Mouse (Mus musculus) lung, postnatal 0 days (tissue): ENCODE data around the gene Setd5. TPM values are rescaled to one million over a fixed set of nuclear protein-coding genes. Genes with fewer than 3 reads are reported as not detected.

Experiments used
- ATAC-seq: fragments of 200-750 bp; cut with Nextera tagmentation; 2 replicates; pipeline ENCODE4 v1.8.0; 2017; ENCODE audit warnings: moderate library complexity
- DNase-seq: peaks from one replicate; pipeline ENCODE4 v3.0.0-alpha.2; 2016; ENCODE audit warnings: low spot score
- H3K27ac ChIP-seq: fragments of 300-500 bp; sonication (generic); 2 replicates; pipeline ENCODE4 v1.5.1; 2014; ENCODE audit warnings: antibody characterized with exemption, mild to moderate bottlenecking, low read length, mixed read lengths
- H3K27me3 ChIP-seq: fragments of 300-500 bp; sonication (generic); replicated peaks from 2 replicates; pipeline ENCODE4 v1.6.1; 2014; ENCODE audit warnings: low read length, mixed read lengths; ENCODE audit not compliant: insufficient read depth
- H3K36me3 ChIP-seq: fragments of 300-500 bp; sonication (generic); 2 replicates; pipeline ENCODE4 v1.6.1; 2014; ENCODE audit warnings: low read length, mixed read lengths; ENCODE audit not compliant: insufficient read depth
- H3K4me1 ChIP-seq: fragments of 300-500 bp; sonication (generic); 2 replicates; pipeline ENCODE4 v1.6.1; 2014; ENCODE audit warnings: antibody characterized with exemption, low read depth, low read length, mixed read lengths; ENCODE audit not compliant: insufficient read depth
- H3K4me2 ChIP-seq: fragments of 300-500 bp; sonication (generic); replicated peaks from 2 replicates; pipeline ENCODE4 v1.6.1; 2014; ENCODE audit warnings: low read depth, mild to moderate bottlenecking, low read length, moderate library complexity, mixed read lengths
- H3K4me3 ChIP-seq: fragments of 300-500 bp; sonication (generic); 2 replicates; pipeline ENCODE4 v1.5.1; 2014; ENCODE audit warnings: low read depth, low read length
- H3K9ac ChIP-seq: fragments of 300-500 bp; sonication (generic); replicated peaks from 2 replicates; pipeline ENCODE4 v1.6.1; 2014; ENCODE audit warnings: low read depth, mild to moderate bottlenecking
- H3K9me3 ChIP-seq: fragments of 300-500 bp; sonication (generic); 2 replicates; pipeline ENCODE4 v1.6.1; 2016; ENCODE audit warnings: low read length, mixed read lengths
- CTCF ChIP-seq: IDR thresholded peaks from 2 replicates; pipeline ENCODE4 v1.5.1; 2016; ENCODE audit warnings: antibody characterized with exemption, mild to moderate bottlenecking
- EP300 ChIP-seq: IDR thresholded peaks from 2 replicates; pipeline ENCODE4 v1.6.1; 2016; ENCODE audit warnings: antibody characterized with exemption, mild to moderate bottlenecking, control low read depth
- WGBS: fragments of 180-500 bp; shearing (Covaris S2); extraction: QIAGEN DNeasy Blood & Tissue Kit; methylation state at CpG from one replicate; pipeline ENCODE4 v1.1.7; 2014; 5-methylcytosine and 5-hydroxymethylcytosine counted together
- polyA plus RNA-seq: library from polyadenylated mRNA; unstranded; fragments of >200 nt; fragmentation: Nextera tagmentation; extraction: Ambion mirVana; gene quantifications from 2 replicates; pipeline ENCODE4 v1.2.1, GENCODE M21; 2015

Setd5 gene
- 44.2 and 44.9 TPM in 2 replicates for polyA plus RNA-seq

DNA sequence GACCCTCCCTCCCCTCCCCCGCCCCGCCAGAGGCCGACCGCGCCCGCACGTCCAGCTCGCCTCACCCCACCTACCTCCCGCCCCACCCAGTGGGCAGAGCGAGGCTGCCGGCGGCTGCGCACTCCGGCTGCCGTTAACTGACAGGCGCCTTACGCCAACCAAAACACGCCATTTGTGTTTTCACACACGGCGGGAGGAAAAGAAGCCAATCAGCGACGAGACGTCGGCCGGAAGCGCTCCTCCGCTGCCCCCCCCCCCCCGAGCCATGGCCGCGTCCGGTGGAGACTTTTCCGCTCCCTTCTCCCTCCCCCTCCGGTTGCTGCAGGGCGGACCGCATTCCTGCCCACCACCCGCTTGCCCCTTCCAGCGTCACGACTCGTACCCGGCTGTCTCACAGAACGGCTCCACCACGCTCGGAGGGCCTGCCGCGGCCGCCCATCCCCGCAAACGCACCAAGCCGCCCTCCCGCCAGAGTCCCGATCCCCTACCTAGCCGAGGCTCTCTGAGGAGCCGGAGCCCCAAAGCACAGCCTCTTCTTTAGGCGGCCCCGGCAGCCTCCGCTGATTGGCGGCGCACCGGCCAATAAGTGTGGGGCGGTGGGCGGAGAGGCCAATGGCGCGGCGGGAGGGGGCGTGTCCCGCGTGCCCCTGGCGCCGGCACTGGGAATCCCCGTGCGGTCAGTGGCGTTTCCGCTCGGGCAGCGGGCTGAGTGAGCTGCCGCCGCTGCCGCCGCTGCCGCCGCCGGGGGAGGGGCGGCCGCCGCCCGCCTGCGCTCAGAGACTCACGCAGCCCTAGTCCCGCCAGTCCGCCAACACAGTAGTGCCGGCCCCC is at the start of gene Setd5:
Setd5 (plus strand) TSS at position 680 of the 831 bp plus-strand sequence.
- Histone ChIP-seq H3K27ac (peak within 1 kb of the TSS; percentile 100), H3K4me3 (peak within 1 kb of the TSS; percentile 92), H3K4me1 (peaks cover 9% of the 10 kb centered on the region; the same call in 1 of the 2 replicates), H3K9ac (peak within 1 kb of the TSS; percentile 100), H3K36me3 (no peaks in the 10 kb centered on the region), H3K9me3 (no peaks in the 10 kb centered on the region), H3K4me2 (peak within 1 kb of the TSS; percentile 88), H3K27me3 (no peaks in the 10 kb centered on the region)
- ATAC-seq (peak; percentile 88), DNase-seq (peak; percentile 98)
- WGBS = 4% methylated on average over 33 of the region's 91 CpGs
- TF ChIP-seq EP300 = no peak
- TF ChIP-seq CTCF = no peak

DNA sequence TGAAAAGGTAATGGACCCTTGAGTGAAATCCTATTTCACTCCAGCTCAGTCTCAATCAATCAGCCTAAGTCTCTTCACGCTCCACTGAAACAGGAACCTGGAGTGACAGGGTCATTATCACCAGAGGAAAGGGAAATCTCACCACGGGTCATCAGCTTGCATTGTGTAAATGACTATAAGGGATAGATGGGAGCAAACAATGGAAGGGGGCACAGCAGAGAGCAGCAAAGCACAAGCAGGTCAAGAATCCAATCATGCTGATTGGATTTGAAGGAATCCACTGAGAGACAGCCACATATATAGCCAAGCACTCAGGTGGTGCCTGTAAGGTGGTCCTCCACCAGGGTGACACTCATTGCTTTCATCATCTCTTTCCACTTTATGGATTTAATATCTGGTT is 49.7 kb upstream of the Setd5 start:
- no peaks in the 10 kb centered on the region for H3K4me1 ChIP-seq
- DNase-seq (no peak), ATAC-seq (no peak)
- H3K9me3 ChIP-seq = no peaks in the 10 kb centered on the region
- no peak overlapping the region for H3K4me3 ChIP-seq
- no peak overlapping the region for H3K27ac ChIP-seq
- TF ChIP-seq CTCF (no peak), EP300 (no peak)
- WGBS = 22% methylated on average over 2 of the region's 2 CpGs
- no peak overlapping the region for H3K4me2 ChIP-seq
- H3K27me3 ChIP-seq = no peaks in the 10 kb centered on the region
- H3K36me3 ChIP-seq = no peaks in the 10 kb centered on the region
- no peak overlapping the region for H3K9ac ChIP-seq

DNA sequence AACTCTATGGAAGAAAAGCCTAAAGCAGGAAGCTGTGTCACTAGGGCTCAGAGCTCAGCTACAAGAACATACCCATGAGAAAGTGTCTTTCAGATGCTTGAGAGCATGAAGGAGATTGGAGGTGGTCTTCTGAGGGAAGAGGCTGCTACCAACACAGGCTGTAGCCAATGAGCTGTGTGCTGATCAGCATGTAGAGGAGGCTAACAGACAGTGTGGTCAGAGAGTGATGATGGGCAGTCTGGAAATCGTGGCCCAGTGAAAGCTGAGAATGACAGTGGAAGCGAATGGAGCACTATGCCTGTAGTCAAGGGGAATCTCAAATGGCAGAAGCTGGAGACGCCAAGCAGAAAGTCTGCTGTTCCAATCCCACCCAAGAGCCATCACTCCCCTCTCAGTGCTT is 48.2 kb upstream of the Setd5 start:
- no peak for ATAC-seq
- no peak for DNase-seq
- Histone ChIP-seq H3K27ac (no peak overlapping the region), H3K27me3 (no peaks in the 10 kb centered on the region), H3K4me1 (no peaks in the 10 kb centered on the region), H3K4me2 (no peak overlapping the region), H3K36me3 (no peaks in the 10 kb centered on the region), H3K9me3 (no peaks in the 10 kb centered on the region), H3K4me3 (no peak overlapping the region), H3K9ac (no peak overlapping the region)
- TF ChIP-seq CTCF (no peak), EP300 (no peak)
- 68% methylated on average over 3 of the region's 3 CpGs for WGBS

DNA sequence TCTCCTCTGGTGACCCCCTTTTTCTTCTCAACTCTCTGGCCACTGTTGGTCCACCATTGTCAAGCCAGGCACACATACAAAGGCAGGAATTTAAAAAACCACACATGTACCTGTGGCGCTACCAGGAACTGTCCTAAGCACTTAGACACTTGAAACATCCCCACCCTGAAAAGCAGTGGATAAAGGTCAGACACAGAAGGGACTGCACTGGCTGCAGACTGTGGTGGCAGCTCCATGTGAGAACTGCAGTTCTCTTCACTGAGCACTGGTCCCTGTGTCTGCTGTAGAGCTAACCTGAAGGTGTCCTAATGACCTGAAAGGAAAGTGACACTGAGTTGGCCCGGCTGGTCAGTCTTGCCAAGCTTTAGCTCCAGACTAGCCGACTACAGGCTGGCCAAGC is 46.6 kb upstream of the Setd5 start:
- peak; percentile 19 for DNase-seq
- 62% methylated on average over 3 of the region's 3 CpGs for WGBS
- Histone ChIP-seq H3K4me1 (no peaks in the 10 kb centered on the region), H3K4me3 (no peak overlapping the region), H3K27me3 (no peaks in the 10 kb centered on the region), H3K9ac (no peak overlapping the region), H3K27ac (peak overlapping the region; percentile 76), H3K36me3 (no peaks in the 10 kb centered on the region), H3K9me3 (no peaks in the 10 kb centered on the region), H3K4me2 (no peak overlapping the region)
- ATAC-seq = peak; percentile 19
- TF ChIP-seq EP300 (no peak), CTCF (no peak)

DNA sequence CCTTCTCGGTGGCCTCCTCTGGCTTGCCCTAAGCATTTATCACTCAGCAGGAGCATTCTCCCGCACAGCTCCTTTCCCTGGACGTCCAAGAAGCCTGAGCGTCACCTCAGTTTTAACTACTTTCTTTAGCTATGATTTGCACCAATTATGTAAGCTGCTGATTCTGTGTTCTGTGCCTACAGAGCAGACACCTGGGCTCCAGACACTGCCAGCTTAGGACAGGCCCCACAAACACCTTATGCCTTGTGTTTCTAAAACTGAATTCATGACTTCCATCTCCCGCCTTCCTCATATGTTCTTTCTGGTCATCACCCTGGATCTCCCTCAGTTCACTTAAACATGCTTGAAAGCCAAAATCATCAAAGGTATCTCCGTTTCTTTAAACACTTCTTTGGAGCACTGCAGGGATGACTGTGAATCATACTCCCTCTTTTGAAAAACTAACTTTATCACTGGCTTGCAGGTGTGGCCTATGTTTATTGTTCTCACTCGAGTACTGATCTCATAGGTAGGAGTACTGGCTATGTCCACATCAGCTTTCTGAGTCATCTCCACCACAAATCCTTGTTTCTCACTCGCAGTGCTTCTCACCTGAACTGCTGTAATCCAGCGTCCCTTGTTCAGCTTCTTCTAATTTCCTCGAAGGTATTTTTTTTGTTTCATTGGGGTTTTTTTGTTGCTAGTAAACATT is 46.0 kb upstream of the Setd5 start:
- WGBS = 45% methylated on average over 10 of the region's 10 CpGs
- Histone ChIP-seq H3K27ac (peak overlapping the region; percentile 76), H3K27me3 (no peaks in the 10 kb centered on the region), H3K9me3 (no peaks in the 10 kb centered on the region), H3K36me3 (no peaks in the 10 kb centered on the region), H3K4me1 (no peaks in the 10 kb centered on the region), H3K4me2 (no peak overlapping the region), H3K9ac (no peak overlapping the region), H3K4me3 (no peak overlapping the region)
- TF ChIP-seq EP300 = peak; percentile 97
- no peak for TF ChIP-seq CTCF
- ATAC-seq = peak; percentile 91
- peak; percentile 88 for DNase-seq

DNA sequence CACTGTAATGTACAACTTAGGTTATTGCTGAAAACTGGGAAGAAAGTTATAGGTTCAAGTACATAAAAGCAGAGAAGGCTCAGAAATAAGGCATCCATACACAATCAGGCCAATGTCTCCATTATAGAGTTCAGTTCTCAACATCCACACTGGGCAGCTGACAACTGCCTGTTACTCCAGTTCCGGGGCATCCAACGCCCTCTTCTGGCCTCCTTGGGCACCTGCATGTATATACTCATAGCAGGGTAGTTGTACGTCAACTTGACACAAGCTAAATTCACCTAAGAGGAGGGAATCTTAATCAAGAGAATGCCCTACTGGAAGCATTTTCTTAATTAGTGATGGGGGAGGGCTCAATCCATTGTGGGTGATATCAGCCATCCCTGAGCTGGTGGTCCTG is 45.0 kb upstream of the Setd5 start:
- DNase-seq (no peak), ATAC-seq (no peak)
- H3K36me3 ChIP-seq = no peaks in the 10 kb centered on the region
- H3K4me3 ChIP-seq = no peak overlapping the region
- no peak overlapping the region for H3K4me2 ChIP-seq
- no peak overlapping the region for H3K27ac ChIP-seq
- no peaks in the 10 kb centered on the region for H3K9me3 ChIP-seq
- H3K27me3 ChIP-seq = no peaks in the 10 kb centered on the region
- H3K4me1 ChIP-seq = no peaks in the 10 kb centered on the region
- no peak overlapping the region for H3K9ac ChIP-seq
- 67% methylated on average over 3 of the region's 3 CpGs for WGBS
- TF ChIP-seq EP300 (no peak), CTCF (peak; percentile 50)
